Mouse (Mus musculus): ENCODE results near the gene Lrrc4b.

Gene Lrrc4b

GRCm38 (mm10) chr7:44428171-44428950 is 457 bp upstream of the Lrrc4b start:
- no peak for DNase-seq (ENCODE audit: low read depth, low spot score)
- no peaks in the 10 kb centered on the region for H3K27me3 ChIP-seq (ENCODE audit: control insufficient read depth, insufficient read depth, low read length, poor library complexity, severe bottlenecking)
- H3K36me3 ChIP-seq (ENCODE audit: control insufficient read depth, insufficient read depth, low read length, poor library complexity, severe bottlenecking), result no peaks in the 10 kb centered on the region

GRCm38 (mm10) chr7:44429534-44430488 is 993 bp downstream of the Lrrc4b start:
- no peaks in the 10 kb centered on the region for H3K27me3 ChIP-seq (ENCODE audit: control insufficient read depth, insufficient read depth, low read length, poor library complexity, severe bottlenecking)

GRCm38 (mm10) chr7:44432550-44432949 is 3.7 kb downstream of the Lrrc4b start:
- Histone ChIP-seq H3K27me3 (ENCODE audit: control insufficient read depth, insufficient read depth, low read length, poor library complexity, severe bottlenecking) (no peaks in the 10 kb centered on the region), H3K36me3 (ENCODE audit: control insufficient read depth, insufficient read depth, low read length, poor library complexity, severe bottlenecking) (no peaks in the 10 kb centered on the region)
- no peak for DNase-seq (ENCODE audit: low read depth, low spot score)

More at GRCm38 (mm10) chr7:44429534-44430488, 993 bp downstream of the Lrrc4b start:
- no peak for DNase-seq (ENCODE audit: low read depth, low spot score)
- no peaks in the 10 kb centered on the region for H3K36me3 ChIP-seq (ENCODE audit: control insufficient read depth, insufficient read depth, low read length, poor library complexity, severe bottlenecking)

- Histone ChIP-seq H3K36me3 (ENCODE audit: control insufficient read depth, insufficient read depth, low read length, poor library complexity, severe bottlenecking) (no peaks in the 10 kb centered on the region), H3K27me3 (ENCODE audit: control insufficient read depth, insufficient read depth, low read length, poor library complexity, severe bottlenecking) (no peaks in the 10 kb centered on the region)
- peak; percentile 5 for DNase-seq (ENCODE audit: low read depth, low spot score)
These were observed 4.6 kb downstream of the Lrrc4b start for GRCm38 (mm10) chr7:44433371-44433770.

GRCm38 (mm10) chr7:44434089-44434488 is 5.3 kb downstream of the Lrrc4b start:
- no peaks in the 10 kb centered on the region for H3K36me3 ChIP-seq (ENCODE audit: control insufficient read depth, insufficient read depth, low read length, poor library complexity, severe bottlenecking)
- H3K27me3 ChIP-seq (ENCODE audit: control insufficient read depth, insufficient read depth, low read length, poor library complexity, severe bottlenecking), result no peaks in the 10 kb centered on the region
- no peak for DNase-seq (ENCODE audit: low read depth, low spot score)

GRCm38 (mm10) chr7:44435796-44436195 is 7.0 kb downstream of the Lrrc4b start:
- Histone ChIP-seq H3K36me3 (ENCODE audit: control insufficient read depth, insufficient read depth, low read length, poor library complexity, severe bottlenecking) (no peaks in the 10 kb centered on the region), H3K27me3 (ENCODE audit: control insufficient read depth, insufficient read depth, low read length, poor library complexity, severe bottlenecking) (no peaks in the 10 kb centered on the region)

GRCm38 (mm10) chr7:44436267-44436666 is 7.4 kb downstream of the Lrrc4b start:
- Histone ChIP-seq H3K36me3 (ENCODE audit: control insufficient read depth, insufficient read depth, low read length, poor library complexity, severe bottlenecking) (no peaks in the 10 kb centered on the region), H3K27me3 (ENCODE audit: control insufficient read depth, insufficient read depth, low read length, poor library complexity, severe bottlenecking) (no peaks in the 10 kb centered on the region)
- peak; percentile 12 for DNase-seq (ENCODE audit: low read depth, low spot score)

More at GRCm38 (mm10) chr7:44435796-44436195, 7.0 kb downstream of the Lrrc4b start:
- DNase-seq (ENCODE audit: low read depth, low spot score), result no peak

- peaks cover 3% of the 10 kb centered on the region for H3K27me3 ChIP-seq (ENCODE audit: control insufficient read depth, insufficient read depth, low read length, poor library complexity, severe bottlenecking)
- DNase-seq (ENCODE audit: low read depth, low spot score), result no peak
- no peaks in the 10 kb centered on the region for H3K36me3 ChIP-seq (ENCODE audit: control insufficient read depth, insufficient read depth, low read length, poor library complexity, severe bottlenecking)
These were observed 8.4 kb downstream of the Lrrc4b start for GRCm38 (mm10) chr7:44437188-44437587.

- H3K27me3 ChIP-seq (ENCODE audit: control insufficient read depth, insufficient read depth, low read length, poor library complexity, severe bottlenecking), result peaks cover 3% of the 10 kb centered on the region
- no peak for DNase-seq (ENCODE audit: low read depth, low spot score)
- no peaks in the 10 kb centered on the region for H3K36me3 ChIP-seq (ENCODE audit: control insufficient read depth, insufficient read depth, low read length, poor library complexity, severe bottlenecking)
These were observed 9.1 kb downstream of the Lrrc4b start for GRCm38 (mm10) chr7:44437933-44438332.

GRCm38 (mm10) chr7:44439696-44440095 is 10.9 kb downstream of the Lrrc4b start:
- DNase-seq (ENCODE audit: low read depth, low spot score), result no peak
- H3K36me3 ChIP-seq (ENCODE audit: control insufficient read depth, insufficient read depth, low read length, poor library complexity, severe bottlenecking), result no peaks in the 10 kb centered on the region
- peaks cover 3% of the 10 kb centered on the region for H3K27me3 ChIP-seq (ENCODE audit: control insufficient read depth, insufficient read depth, low read length, poor library complexity, severe bottlenecking)

- H3K27me3 ChIP-seq (ENCODE audit: control insufficient read depth, insufficient read depth, low read length, poor library complexity, severe bottlenecking), result peaks cover 3% of the 10 kb centered on the region
- no peaks in the 10 kb centered on the region for H3K36me3 ChIP-seq (ENCODE audit: control insufficient read depth, insufficient read depth, low read length, poor library complexity, severe bottlenecking)
- DNase-seq (ENCODE audit: low read depth, low spot score), result no peak
These were observed 11.7 kb downstream of the Lrrc4b start for GRCm38 (mm10) chr7:44440479-44440878.

GRCm38 (mm10) chr7:44441180-44441579 is 12.4 kb downstream of the Lrrc4b start:
- Histone ChIP-seq H3K27me3 (ENCODE audit: control insufficient read depth, insufficient read depth, low read length, poor library complexity, severe bottlenecking) (peaks cover 4% of the 10 kb centered on the region), H3K36me3 (ENCODE audit: control insufficient read depth, insufficient read depth, low read length, poor library complexity, severe bottlenecking) (no peaks in the 10 kb centered on the region)
- no peak for DNase-seq (ENCODE audit: low read depth, low spot score)

- DNase-seq (ENCODE audit: low read depth, low spot score), result no peak
- no peaks in the 10 kb centered on the region for H3K36me3 ChIP-seq (ENCODE audit: control insufficient read depth, insufficient read depth, low read length, poor library complexity, severe bottlenecking)
- peaks cover 4% of the 10 kb centered on the region for H3K27me3 ChIP-seq (ENCODE audit: control insufficient read depth, insufficient read depth, low read length, poor library complexity, severe bottlenecking)
These were observed 12.9 kb downstream of the Lrrc4b start for GRCm38 (mm10) chr7:44441648-44442109.

GRCm38 (mm10) chr7:44442407-44442821 is 13.6 kb downstream of the Lrrc4b start:
- DNase-seq (ENCODE audit: low read depth, low spot score), result no peak
- H3K27me3 ChIP-seq (ENCODE audit: control insufficient read depth, insufficient read depth, low read length, poor library complexity, severe bottlenecking), result peaks cover 4% of the 10 kb centered on the region
- H3K36me3 ChIP-seq (ENCODE audit: control insufficient read depth, insufficient read depth, low read length, poor library complexity, severe bottlenecking), result no peaks in the 10 kb centered on the region

Measured in splenic B cell, adult 2 months (primary cell).